Mouse (Mus musculus) neutrophil, adult 5-6 weeks (primary cell): ENCODE measurements around the gene Rit1. TPM values are rescaled to one million over a fixed set of nuclear protein-coding genes. Genes with fewer than 3 reads are reported as not detected.

Source experiments
- total RNA-seq: library from RNA; stranded (forward); fragments of 200-1000 nt; gene quantifications from 2 replicates; pipeline ENCODE4 v1.2.3, GENCODE M21; 2017

The Rit1 gene
- total RNA-seq, 1 experiment from 2014 or later: 53.4 TPM

Other genes starting within 250 kb of the Rit1 start
- 8.1 and 9.4 TPM in 2 replicates for gene Lmna, start 206.9 kb upstream of the Rit1 start, total RNA-seq
- 0.47 and 0.49 TPM in 2 replicates for gene Mex3a, start 184.4 kb upstream of the Rit1 start, total RNA-seq
- gene Rab25, start 168.5 kb upstream of the Rit1 start, total RNA-seq: 0.47 and 1.1 TPM in 2 replicates
- gene Lamtor2, start 163.8 kb upstream of the Rit1 start, total RNA-seq: 66.6 and 68.0 TPM in 2 replicates
- 25.3 and 26.3 TPM in 2 replicates for gene Ubqln4, start 163.1 kb upstream of the Rit1 start, total RNA-seq
- 21.5 and 25.4 TPM in 2 replicates for gene Ssr2, start 141.0 kb upstream of the Rit1 start, total RNA-seq
- gene Arhgef2, start 110.9 kb upstream of the Rit1 start, total RNA-seq: 144 and 164 TPM in 2 replicates
- not detected in 2 replicates for gene Rxfp4, start 63.7 kb upstream of the Rit1 start, total RNA-seq
- gene Khdc4, start 31.0 kb upstream of the Rit1 start, total RNA-seq: 112 and 135 TPM in 2 replicates
- gene Syt11, start 58.3 kb downstream of the Rit1 start, total RNA-seq: 9.5 and 11.1 TPM in 2 replicates
- 50.8 and 52.1 TPM in 2 replicates for gene Gon4l, start 118.4 kb downstream of the Rit1 start, total RNA-seq
- gene Msto1, start 197.2 kb downstream of the Rit1 start, total RNA-seq: 8.5 and 12.8 TPM in 2 replicates
- gene Ash1l, start 233.8 kb downstream of the Rit1 start, total RNA-seq: 100 and 110 TPM in 2 replicates
- 43.1 and 54.6 TPM in 2 replicates for gene Dap3, start 234.3 kb downstream of the Rit1 start, total RNA-seq